Comparison of ENCODE assay signal across 15 mouse cellular contexts in the genomic region with DNA sequence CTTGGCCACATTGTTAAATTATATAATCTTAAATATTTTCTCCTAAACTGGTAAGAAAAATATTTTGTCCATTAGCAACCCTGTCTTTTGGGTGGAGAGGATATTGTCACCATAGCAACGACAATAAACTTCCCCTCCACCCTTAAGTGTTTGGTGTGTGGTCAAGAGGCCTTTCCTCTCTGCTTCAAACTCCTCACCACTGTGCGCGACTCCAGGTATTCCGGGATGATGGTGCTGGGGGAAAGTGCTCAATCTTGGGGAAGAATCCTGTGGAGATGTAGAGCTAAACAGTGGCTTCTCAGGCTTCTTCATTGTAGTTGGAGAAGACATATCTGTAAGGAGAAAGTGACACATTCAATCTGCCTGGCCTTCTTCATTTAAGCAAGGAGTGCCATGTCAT.
"Had no signal": no experiment of that assay in that cellular context is flagged by ENCODE, and none has a peak within 500 bp of the region (broad histone marks: within the 10 kb centered on the region; RNA-seq: fewer than 3 reads in every experiment).

No protein-coding gene starts in this region.

- H3K4me2 ChIP-seq: limb, embryonic 15.5 days; liver, embryonic 12.5 days; lung, embryonic 14.5 days; neural tube, embryonic 15.5 days had no signal

- H3K4me3 ChIP-seq: limb, embryonic 15.5 days; liver, embryonic 12.5 days; midbrain, embryonic 10.5 days; neural tube, embryonic 15.5 days had no signal

- H3K9ac ChIP-seq: limb, embryonic 15.5 days; liver, embryonic 12.5 days; lung, embryonic 14.5 days; neural tube, embryonic 15.5 days had no signal

- H3K27me3 ChIP-seq: limb, embryonic 15.5 days; liver, embryonic 12.5 days; neural tube, embryonic 15.5 days had no signal

- DNase-seq: kidney, adult 11 months; kidney, adult 9 months; kidney, postnatal 36 days; lung, embryonic 14.5 days; lung, postnatal 36 days; right cerebral cortex, adult 18-20 months; right cerebral cortex, postnatal 25 days; thymus, adult 18-20 months; thymus, postnatal 14 days had no signal

- H3K4me1 ChIP-seq: limb, embryonic 15.5 days; liver, embryonic 12.5 days; midbrain, embryonic 10.5 days had no signal

- H3K36me3 ChIP-seq: liver, embryonic 12.5 days; neural tube, embryonic 15.5 days had no signal

- H3K9me3 ChIP-seq: limb, embryonic 15.5 days; liver, embryonic 12.5 days; midbrain, embryonic 10.5 days; neural tube, embryonic 15.5 days had no signal

- H3K27ac ChIP-seq: kidney, postnatal 0 days; limb, embryonic 15.5 days; liver, embryonic 12.5 days; midbrain, embryonic 10.5 days; neural tube, embryonic 15.5 days had no signal

- ATAC-seq: liver, embryonic 12.5 days; midbrain, embryonic 16.5 days had no signal
